Mouse (Mus musculus): ENCODE data around the gene Gm49358.

Gm49358 gene

GRCm38 (mm10) chr10:86814292-86815131 is 50.7 kb downstream of the Gm49358 start:
- DNase-seq (ENCODE audit: low spot score in 2 of 2), result no peak

DNA sequence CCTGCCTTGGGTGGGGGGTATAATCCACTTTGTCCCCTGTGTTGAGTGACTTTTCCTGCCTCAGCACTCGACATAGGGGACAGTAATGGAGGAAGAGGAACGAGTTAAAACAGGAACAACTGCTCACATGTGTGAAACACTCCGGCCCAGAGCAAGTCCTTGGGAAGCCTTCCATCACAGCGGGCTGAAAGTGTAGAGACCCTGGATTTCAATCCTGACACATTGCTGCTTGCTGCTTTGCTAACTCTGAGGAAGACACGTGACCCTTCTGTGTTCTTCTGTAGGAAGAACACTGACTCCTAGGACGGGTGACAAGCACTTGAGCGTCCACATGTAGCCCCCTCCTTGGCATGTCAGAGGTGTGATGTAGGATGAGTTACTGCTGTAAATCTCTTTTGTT is 51.4 kb downstream of the Gm49358 start:
- no peak for DNase-seq (ENCODE audit: low spot score in 2 of 2)

- DNase-seq (ENCODE audit: low spot score in 2 of 2), result peak in 1 of 2 experiments; percentile 14
These were observed 55.9 kb downstream of the Gm49358 start for GRCm38 (mm10) chr10:86819649-86820165.

DNA sequence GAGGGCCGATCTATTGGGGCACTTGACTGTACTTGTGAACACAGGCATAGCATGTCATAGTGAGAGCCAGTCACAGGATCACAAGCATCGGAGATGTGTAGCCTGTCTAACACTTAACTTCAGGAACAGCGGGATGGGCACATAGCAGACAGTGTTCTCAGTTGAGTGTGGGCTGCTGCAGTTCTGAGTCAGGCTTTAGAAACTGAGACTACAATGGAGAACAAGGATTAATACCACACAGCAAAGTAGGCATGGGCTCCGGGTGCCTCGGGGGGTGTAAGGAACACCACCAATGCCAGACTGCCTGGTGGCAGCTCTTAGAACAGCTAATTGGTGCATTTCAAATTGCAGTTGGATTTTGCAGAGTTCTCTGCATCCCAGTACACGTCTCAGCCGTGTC is 57.2 kb downstream of the Gm49358 start:
- DNase-seq (ENCODE audit: low spot score in 2 of 2), result no peak

DNA sequence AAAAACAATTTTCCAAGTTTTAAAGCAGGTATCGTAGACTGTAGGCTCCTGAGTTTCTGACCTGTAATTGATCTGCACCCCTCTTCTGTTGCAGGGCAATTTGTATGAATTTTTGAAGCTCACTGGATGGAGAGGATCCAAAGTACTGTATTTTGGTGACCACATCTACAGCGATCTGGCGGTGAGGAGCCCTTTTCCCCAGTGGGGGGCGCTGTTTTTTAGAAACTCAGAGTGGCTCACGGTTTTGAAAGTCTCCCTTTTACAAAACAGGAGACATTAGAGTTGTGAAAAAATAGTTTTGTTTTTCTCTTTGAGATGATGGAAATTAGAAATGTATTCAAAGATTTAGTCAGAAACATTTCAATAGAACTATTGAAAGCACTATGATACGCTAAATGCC is 60.3 kb downstream of the Gm49358 start:
- no peak for DNase-seq (ENCODE audit: low spot score in 2 of 2)

DNA sequence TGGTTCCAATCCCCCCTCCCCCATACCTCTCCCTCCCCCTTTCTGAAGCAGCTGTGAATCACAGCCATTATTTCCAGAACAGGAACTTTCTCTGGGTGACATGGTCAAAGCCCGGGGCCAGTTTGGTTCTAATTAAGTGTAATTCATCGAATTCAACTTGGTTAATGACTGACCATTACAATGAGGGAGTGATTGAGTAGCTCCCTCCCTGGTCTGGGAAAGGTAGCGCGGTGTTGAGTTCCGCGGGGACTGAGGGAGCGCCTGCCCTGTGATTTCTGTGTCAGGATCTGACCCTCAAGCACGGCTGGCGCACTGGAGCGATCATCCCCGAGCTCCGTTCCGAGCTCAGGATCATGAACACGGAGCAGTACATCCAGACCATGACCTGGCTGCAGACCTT is 61.1 kb downstream of the Gm49358 start:
- no peak for DNase-seq (ENCODE audit: low spot score in 2 of 2)

GRCm38 (mm10) chr10:86825871-86826522 is 62.2 kb downstream of the Gm49358 start:
- DNase-seq (ENCODE audit: low spot score in 2 of 2), result no peak

GRCm38 (mm10) chr10:86826929-86827328 is 63.2 kb downstream of the Gm49358 start:
- no peak for DNase-seq (ENCODE audit: low spot score in 2 of 2)

GRCm38 (mm10) chr10:86828221-86829135 is 64.7 kb downstream of the Gm49358 start:
- DNase-seq (ENCODE audit: low spot score in 2 of 2), result no peak

- no peak for DNase-seq (ENCODE audit: low spot score in 2 of 2)
These were observed 65.7 kb downstream of the Gm49358 start for GRCm38 (mm10) chr10:86829515-86829914.

GRCm38 (mm10) chr10:86836784-86837183 is 73.0 kb downstream of the Gm49358 start:
- DNase-seq (ENCODE audit: low spot score in 2 of 2), result no peak

DNA sequence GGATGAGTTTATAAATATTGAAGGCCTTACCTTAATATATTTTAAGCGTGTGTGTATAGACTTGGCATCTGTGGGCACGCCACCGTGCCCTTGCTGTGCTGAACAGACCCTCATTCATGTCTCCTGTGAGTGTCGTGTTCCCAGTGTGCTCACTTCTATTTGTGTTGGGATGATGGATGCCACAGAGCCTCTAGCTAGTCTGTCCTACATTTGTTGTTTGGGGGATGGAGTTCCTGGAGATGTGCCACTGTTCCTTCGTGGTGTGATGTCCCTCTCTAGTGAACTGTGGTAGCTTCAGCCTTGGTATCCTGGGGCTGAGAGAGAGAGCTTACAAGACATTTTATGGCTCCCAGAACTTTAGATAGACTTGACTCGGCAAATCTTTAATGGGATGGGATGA is 75.1 kb downstream of the Gm49358 start:
- DNase-seq (ENCODE audit: low spot score in 2 of 2), result no peak

- DNase-seq (ENCODE audit: low spot score in 2 of 2), result no peak
These were observed 78.9 kb downstream of the Gm49358 start for GRCm38 (mm10) chr10:86842659-86843058.

- DNase-seq (ENCODE audit: low spot score in 2 of 2), result no peak
These were observed 83.2 kb downstream of the Gm49358 start for GRCm38 (mm10) chr10:86846926-86847467.

- DNase-seq (ENCODE audit: low spot score in 2 of 2), result no peak
These were observed 85.3 kb downstream of the Gm49358 start for GRCm38 (mm10) chr10:86849087-86849486.

GRCm38 (mm10) chr10:86849508-86849907 is 85.7 kb downstream of the Gm49358 start:
- no peak for DNase-seq (ENCODE audit: low spot score in 2 of 2)

DNA sequence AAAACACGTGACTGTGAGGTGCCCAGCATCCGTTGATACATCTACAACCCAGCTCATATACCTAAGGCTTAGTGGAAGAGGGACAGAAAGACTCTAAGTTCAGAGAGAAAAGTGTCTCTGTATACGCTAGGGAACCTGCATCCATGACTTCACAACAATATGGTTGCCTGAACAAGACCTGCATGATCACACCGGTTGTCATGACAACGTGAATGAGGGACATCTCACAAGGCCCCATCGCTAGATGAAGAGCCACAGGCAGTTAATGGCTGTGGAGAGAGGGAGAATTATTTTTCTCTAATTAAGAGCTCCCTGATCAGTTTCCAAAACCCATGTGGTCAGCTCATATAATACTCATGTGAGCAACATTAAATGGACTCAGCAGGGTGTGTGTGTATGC is 88.4 kb downstream of the Gm49358 start:
- no peak for DNase-seq (ENCODE audit: low spot score in 2 of 2)

DNA sequence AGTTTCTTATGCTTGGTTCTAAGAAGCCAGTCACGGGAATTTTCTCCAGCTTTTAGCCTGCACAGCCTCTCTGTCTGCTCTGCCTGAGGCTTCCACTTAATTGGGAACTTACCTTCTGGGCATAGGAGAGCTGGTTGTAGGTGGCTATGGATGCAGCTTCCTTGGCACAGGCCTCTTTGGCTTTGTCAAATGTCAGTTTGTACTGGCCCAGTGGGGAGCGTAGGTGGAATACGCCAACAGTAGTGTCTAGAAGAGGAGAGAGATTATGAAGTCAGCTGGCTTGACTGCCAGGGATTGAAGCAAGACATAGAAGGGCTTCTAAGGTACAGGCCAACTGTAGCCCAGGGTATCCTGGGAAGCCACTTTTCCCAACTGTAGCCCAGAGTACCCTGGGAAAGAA is 89.7 kb downstream of the Gm49358 start:
- DNase-seq (ENCODE audit: low spot score in 2 of 2), result no peak

DNA sequence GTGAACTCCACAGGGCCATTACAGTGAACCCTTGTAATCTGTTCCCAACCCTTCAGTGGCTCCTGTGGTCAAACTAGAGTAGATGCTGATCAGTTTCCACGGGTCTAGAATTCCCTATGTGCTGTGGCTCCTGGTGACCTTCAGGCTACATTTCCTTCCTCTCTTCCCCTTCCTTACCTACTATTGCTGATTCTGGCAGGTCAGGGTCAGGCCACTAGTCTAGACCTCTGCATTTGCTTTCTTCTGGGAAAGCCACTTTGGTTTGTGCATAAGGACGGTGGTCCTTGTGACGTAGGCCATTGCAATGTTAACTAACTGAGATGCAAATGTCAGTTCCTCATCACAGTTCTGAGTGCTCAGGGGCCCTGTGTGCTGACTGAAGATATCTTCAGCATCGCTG is 96.6 kb downstream of the Gm49358 start:
- no peak for DNase-seq (ENCODE audit: low spot score in 2 of 2)

DNA sequence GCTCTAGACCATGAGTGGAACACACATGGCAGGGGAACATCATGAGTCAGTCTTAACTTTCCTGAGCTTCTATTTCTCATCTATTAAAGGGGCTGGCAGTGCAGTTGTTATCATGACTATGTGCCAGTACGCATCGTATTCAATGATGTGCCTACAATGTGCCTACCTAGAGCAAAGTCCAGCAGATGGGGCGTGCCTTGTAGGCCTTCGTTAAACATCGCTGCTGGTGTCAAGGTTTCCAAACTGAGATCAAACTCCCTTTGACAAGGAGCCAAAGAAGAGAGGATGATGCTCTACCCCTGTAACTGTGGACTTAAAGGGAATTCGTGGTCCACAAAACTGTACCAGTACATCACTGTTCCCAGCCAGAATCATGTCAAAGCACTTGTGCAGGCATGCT is 98.7 kb downstream of the Gm49358 start:
- no peak for DNase-seq (ENCODE audit: low spot score in 2 of 2)

GRCm38 (mm10) chr10:86863429-86863828 is 99.7 kb downstream of the Gm49358 start:
- DNase-seq (ENCODE audit: low spot score in 2 of 2), result no peak

GRCm38 (mm10) chr10:86872121-86872520 is 108.3 kb downstream of the Gm49358 start:
- DNase-seq (ENCODE audit: low spot score in 2 of 2), result peak in 1 of 2 experiments; percentile 11

Data from left cerebral cortex, adult 9 months (tissue).